Mouse (Mus musculus): ENCODE results near the gene Cpt2.

Cpt2 gene

GRCm38 (mm10) chr4:107921152-107921695 is 2.2 kb downstream of the Cpt2 start:
- no peak for DNase-seq (ENCODE audit: low spot score)

- no peak for DNase-seq (ENCODE audit: low spot score)
These were observed 3.1 kb downstream of the Cpt2 start for GRCm38 (mm10) chr4:107920336-107920735.

GRCm38 (mm10) chr4:107910020-107910419 is 13.4 kb downstream of the Cpt2 start:
- DNase-seq (ENCODE audit: low spot score): no peak

GRCm38 (mm10) chr4:107906561-107906960 is 16.8 kb downstream of the Cpt2 start:
- DNase-seq (ENCODE audit: low spot score): no peak

- no peak for DNase-seq (ENCODE audit: low spot score)
These were observed 19.2 kb downstream of the Cpt2 start for GRCm38 (mm10) chr4:107904252-107904651.

- DNase-seq (ENCODE audit: low spot score): no peak
These were observed 23.2 kb downstream of the Cpt2 start for GRCm38 (mm10) chr4:107900206-107900605.

GRCm38 (mm10) chr4:107899211-107899927 is 24.0 kb downstream of the Cpt2 start:
- DNase-seq (ENCODE audit: low spot score): no peak

GRCm38 (mm10) chr4:107892663-107893062 is 30.7 kb downstream of the Cpt2 start:
- DNase-seq (ENCODE audit: low spot score): no peak

- DNase-seq (ENCODE audit: low spot score): peak; percentile 91
These were observed 33.5 kb downstream of the Cpt2 start, which contains the start of gene 0610037L13Rik for GRCm38 (mm10) chr4:107889731-107890432. 0610037L13Rik (plus strand) TSS chr4:107889813.

GRCm38 (mm10) chr4:107889385-107889730 is 34.1 kb downstream of the Cpt2 start:
- no peak for DNase-seq (ENCODE audit: low spot score)

- no peak for DNase-seq (ENCODE audit: low spot score)
These were observed 37.0 kb downstream of the Cpt2 start for GRCm38 (mm10) chr4:107886371-107886770.

GRCm38 (mm10) chr4:107881631-107882030 is 41.8 kb downstream of the Cpt2 start:
- DNase-seq (ENCODE audit: low spot score): no peak

GRCm38 (mm10) chr4:107879254-107880050 is 44.0 kb downstream of the Cpt2 start, which contains the start of gene Magoh:
Magoh (plus strand) TSS chr4:107879755.
- peak; percentile 94 for DNase-seq (ENCODE audit: low spot score)

GRCm38 (mm10) chr4:107864866-107865265 is 58.5 kb downstream of the Cpt2 start:
- DNase-seq (ENCODE audit: low spot score): no peak

GRCm38 (mm10) chr4:107858995-107859394 is 64.4 kb downstream of the Cpt2 start:
- no peak for DNase-seq (ENCODE audit: low spot score)

- no peak for DNase-seq (ENCODE audit: low spot score)
These were observed 66.3 kb downstream of the Cpt2 start for GRCm38 (mm10) chr4:107856958-107857686.
